Mouse (Mus musculus) lung, postnatal 10 days (tissue): Measurements from ENCODE around the gene Scgb1a1.
"Not testable (repeated sequence)": the region's sequence is repeated elsewhere in the genome, so short reads cannot be mapped to it uniquely, and the experiment has no call there.

Experiments
- DNase-seq: peaks from one replicate; pipeline ENCODE4 v3.0.0; 2021

Scgb1a1 gene

GRCm38 (mm10) chr19:9087821-9088220 lies at the start of gene Scgb1a1:
Scgb1a1 (minus strand) TSS chr19:9087958.
- DNase-seq, result no peak

- DNase-seq, result no peak
Observed at GRCm38 (mm10) chr19:9137159-9137558, 49.4 kb upstream of the Scgb1a1 start.

GRCm38 (mm10) chr19:9135512-9136331 lies 48.0 kb upstream of the Scgb1a1 start, which contains the start of gene Asrgl1:
Asrgl1 (minus strand) TSS chr19:9135636.
- peak; percentile 95 for DNase-seq

- peak; percentile 28 for DNase-seq
Observed at GRCm38 (mm10) chr19:9134746-9135511, 47.2 kb upstream of the Scgb1a1 start.

- no peak for DNase-seq
Observed at GRCm38 (mm10) chr19:9129996-9130395, 42.2 kb upstream of the Scgb1a1 start.

- DNase-seq, result no peak
Observed at GRCm38 (mm10) chr19:9128499-9129194, 40.9 kb upstream of the Scgb1a1 start.

- not testable (repeated sequence) for DNase-seq
Observed at GRCm38 (mm10) chr19:9123986-9124385, 36.2 kb upstream of the Scgb1a1 start.

- DNase-seq, result no peak
Observed at GRCm38 (mm10) chr19:9122390-9122789, 34.6 kb upstream of the Scgb1a1 start.

GRCm38 (mm10) chr19:9119655-9120425 lies 32.1 kb upstream of the Scgb1a1 start:
- no peak for DNase-seq

GRCm38 (mm10) chr19:9117275-9117674 lies 29.5 kb upstream of the Scgb1a1 start:
- DNase-seq, result no peak

GRCm38 (mm10) chr19:9116268-9116667 lies 28.5 kb upstream of the Scgb1a1 start:
- no peak for DNase-seq

- DNase-seq, result no peak
Observed at GRCm38 (mm10) chr19:9112043-9112442, 24.3 kb upstream of the Scgb1a1 start.

GRCm38 (mm10) chr19:9110182-9110869 lies 22.6 kb upstream of the Scgb1a1 start:
- DNase-seq, result peak; percentile 70

GRCm38 (mm10) chr19:9108536-9108935 lies 20.8 kb upstream of the Scgb1a1 start:
- no peak for DNase-seq

- DNase-seq, result peak; percentile 33
Observed at GRCm38 (mm10) chr19:9107379-9107755, 19.6 kb upstream of the Scgb1a1 start.

- DNase-seq, result no peak
Observed at GRCm38 (mm10) chr19:9106751-9107378, 19.1 kb upstream of the Scgb1a1 start.

GRCm38 (mm10) chr19:9106096-9106495 lies 18.3 kb upstream of the Scgb1a1 start:
- no peak for DNase-seq

GRCm38 (mm10) chr19:9105101-9105685 lies 17.4 kb upstream of the Scgb1a1 start:
- no peak for DNase-seq

- no peak for DNase-seq
Observed at GRCm38 (mm10) chr19:9103986-9104385, 16.2 kb upstream of the Scgb1a1 start.

GRCm38 (mm10) chr19:9101062-9101457 lies 13.3 kb upstream of the Scgb1a1 start:
- no peak for DNase-seq
